Mouse (Mus musculus): ENCODE results near the gene Gm21985. TPM values are rescaled to one million over a fixed set of nuclear protein-coding genes. Genes with fewer than 3 reads are reported as not detected.

The Gm21985 gene
- total RNA-seq, 4 experiments from 2014 or later, result 1.9 to 4.3 (median 2.9) TPM

Other genes with a start within 250 kb of the Gm21985 start
- not detected for gene Olfr1311, start 241.9 kb upstream of the Gm21985 start, total RNA-seq (2022)
- gene Olfr1312, start 216.1 kb upstream of the Gm21985 start, total RNA-seq (2022), result not detected
- not detected for gene Olfr1313, start 188.5 kb upstream of the Gm21985 start, total RNA-seq (2022)
- gene Olfr1314, start 169.5 kb upstream of the Gm21985 start, total RNA-seq (2022), result not detected
- not detected for gene Olfr1315-ps1, start 150.9 kb upstream of the Gm21985 start, total RNA-seq (2022)
- not detected for gene Olfr1316, start 131.3 kb upstream of the Gm21985 start, total RNA-seq (2022)
- not detected for gene Olfr1317, start 126.0 kb upstream of the Gm21985 start, total RNA-seq (2022)
- not detected for gene Olfr1318, start 112.1 kb upstream of the Gm21985 start, total RNA-seq (2022)
- gene Lpcat4, start 26.8 kb upstream of the Gm21985 start, total RNA-seq (2022), result 100 to 1,000 TPM; 153 to 175 (median 161) TPM
- gene Nutm1, start 7.0 kb upstream of the Gm21985 start, total RNA-seq (2022), result under 1 TPM in 1 of 4 experiments, not detected in 3; 0.09 TPM
- 10 to 100 TPM; 49.0 to 56.9 (median 52.8) TPM for gene Nop10, start 4.4 kb upstream of the Gm21985 start, total RNA-seq (2022)
- 100 to 1,000 TPM; 105 to 127 (median 118) TPM for gene Slc12a6, start 489 bp upstream of the Gm21985 start, total RNA-seq (2022)
- gene Emc4, start 101.7 kb downstream of the Gm21985 start, total RNA-seq (2022), result 100 to 1,000 TPM; 147 to 150 (median 149) TPM
- 10 to 100 TPM; 12.5 to 15.1 (median 13.4) TPM for gene Katnbl1, start 112.9 kb downstream of the Gm21985 start, total RNA-seq (2022)
- gene Emc7, start 188.7 kb downstream of the Gm21985 start, total RNA-seq (2022), result 10 to 100 TPM; 48.2 to 52.6 (median 50.1) TPM
- 1 to 10 TPM in 3 of 4 experiments, under 1 TPM in 1; 0.97 to 2.4 (median 1.7) TPM for gene Chrm5, start 214.5 kb downstream of the Gm21985 start, total RNA-seq (2022)
- gene Aven, start 226.7 kb downstream of the Gm21985 start, total RNA-seq (2022), result 10 to 100 TPM; 10.1 to 14.8 (median 13.1) TPM